Mouse (Mus musculus) kidney, postnatal 10 days (tissue): ENCODE results near the gene Plekhm3.
A peak's percentile ranks its signal among the peaks of the same experiment; 100 is the strongest.

Source experiments
- DNase-seq: peaks from one replicate; pipeline ENCODE4 v3.0.0; 2021; ENCODE audit warnings: mixed read lengths

Gene Plekhm3

GRCm38 (mm10) chr1:64817709-64818108 is 138.9 kb downstream of the Plekhm3 start:
- DNase-seq: no peak

- DNase-seq: no peak
Observed at GRCm38 (mm10) chr1:64813182-64813581, 143.4 kb downstream of the Plekhm3 start.

GRCm38 (mm10) chr1:64811956-64812355 is 144.7 kb downstream of the Plekhm3 start:
- no peak for DNase-seq

- peak; percentile 33 for DNase-seq
Observed at GRCm38 (mm10) chr1:64809085-64809484, 147.5 kb downstream of the Plekhm3 start.

- no peak for DNase-seq
Observed at GRCm38 (mm10) chr1:64807766-64808165, 148.9 kb downstream of the Plekhm3 start.

- no peak for DNase-seq
Observed at GRCm38 (mm10) chr1:64805217-64805616, 151.4 kb downstream of the Plekhm3 start.

- no peak for DNase-seq
Observed at GRCm38 (mm10) chr1:64802631-64803030, 154.0 kb downstream of the Plekhm3 start.

GRCm38 (mm10) chr1:64797621-64798020 is 159.0 kb downstream of the Plekhm3 start:
- no peak for DNase-seq

- no peak for DNase-seq
Observed at GRCm38 (mm10) chr1:64796867-64797582, 159.6 kb downstream of the Plekhm3 start.

- DNase-seq: no peak
Observed at GRCm38 (mm10) chr1:64795284-64796040, 161.2 kb downstream of the Plekhm3 start.

- no peak for DNase-seq
Observed at GRCm38 (mm10) chr1:64794096-64794495, 162.5 kb downstream of the Plekhm3 start.

- DNase-seq: no peak
Observed at GRCm38 (mm10) chr1:64793234-64793530, 163.4 kb downstream of the Plekhm3 start.

- DNase-seq: peak; percentile 32
Observed at GRCm38 (mm10) chr1:64792521-64793233, 163.9 kb downstream of the Plekhm3 start.

- DNase-seq: peak; percentile 39
Observed at GRCm38 (mm10) chr1:64791826-64792225, 164.8 kb downstream of the Plekhm3 start.

GRCm38 (mm10) chr1:64790806-64791790 is 165.5 kb downstream of the Plekhm3 start:
- DNase-seq: peak; percentile 39

GRCm38 (mm10) chr1:64787701-64788515 is 168.7 kb downstream of the Plekhm3 start:
- peak; percentile 84 for DNase-seq

GRCm38 (mm10) chr1:64779863-64780262 is 176.8 kb downstream of the Plekhm3 start:
- DNase-seq: no peak

GRCm38 (mm10) chr1:64779415-64779814 is 177.2 kb downstream of the Plekhm3 start:
- no peak for DNase-seq

- DNase-seq: no peak
Observed at GRCm38 (mm10) chr1:64773305-64773704, 183.3 kb downstream of the Plekhm3 start.

- no peak for DNase-seq
Observed at GRCm38 (mm10) chr1:64770169-64770568, 186.5 kb downstream of the Plekhm3 start.

GRCm38 (mm10) chr1:64761646-64762045 is 195.0 kb downstream of the Plekhm3 start:
- no peak for DNase-seq

GRCm38 (mm10) chr1:64757766-64758165 is 198.9 kb downstream of the Plekhm3 start:
- no peak for DNase-seq
